Comparison of ENCODE assay signal across 22 mouse cellular contexts in the genomic region with DNA sequence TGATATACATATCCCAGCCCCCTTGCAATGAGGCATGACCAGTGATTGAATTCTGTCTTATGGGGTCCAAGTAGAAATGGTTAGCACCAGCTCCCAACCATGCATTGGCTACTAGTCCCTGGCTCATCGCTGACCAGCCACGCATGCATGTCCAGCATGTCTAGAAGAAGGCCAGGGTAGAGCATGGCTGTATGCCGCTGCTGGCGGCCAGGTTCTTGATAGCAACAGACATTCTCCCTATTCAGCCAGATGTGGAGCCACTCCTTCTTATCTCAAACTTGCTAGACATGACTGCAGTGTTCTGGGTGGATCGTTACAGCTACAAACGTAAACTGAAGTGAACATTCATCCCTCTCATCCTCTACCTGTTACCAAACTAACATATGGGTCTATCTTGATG.
DNase-seq lines count a peak whose midpoint lies in the region; ATAC-seq and TF ChIP-seq lines count a peak whose summit lies in the region.
"Had no signal": no experiment of that assay in that cellular context is flagged by ENCODE, and none has a peak within 500 bp of the region (broad histone marks: within the 10 kb centered on the region; RNA-seq: fewer than 3 reads in every experiment).

No protein-coding gene starts in this region.

- H3K36me3 ChIP-seq in heart, embryonic 10.5 days: no peaks in the 10 kb centered on the region
- H3K36me3 ChIP-seq in stomach, postnatal 0 days (ENCODE audit: control insufficient read depth, insufficient read depth, low read length): no peaks in the 10 kb centered on the region
- H3K36me3 ChIP-seq: G1E had no signal

- WGBS in heart, embryonic 10.5 days: 96% methylated on average over 6 of the region's 6 CpGs
- 97% methylated on average over 6 of the region's 6 CpGs for WGBS in stomach, postnatal 0 days

- H3K4me3 ChIP-seq in heart, embryonic 10.5 days: no peak overlapping the region
- H3K4me3 ChIP-seq in stomach, postnatal 0 days (ENCODE audit: low read depth, low read length): no peak overlapping the region

- H3K9me3 ChIP-seq in heart, embryonic 10.5 days: 0 out of 2 replicates have a peak, but pooled peaks cover 2% of the 10 kb centered on the region
- no peaks in the 10 kb centered on the region for H3K9me3 ChIP-seq in stomach, postnatal 0 days (ENCODE audit: control insufficient read depth, low read length)
- H3K9me3 ChIP-seq: G1E had no signal

- no peak for ATAC-seq in stomach, postnatal 0 days (ENCODE audit: low FRiP score, low TSS enrichment)
- ATAC-seq: activated CD4-positive, CD25-positive, alpha-beta regulatory T cell, adult 4 months; CD4-positive, CD25-positive, alpha-beta regulatory T cell, adult 4 months; Patski had no signal

- H3K27me3 ChIP-seq in heart, embryonic 10.5 days (ENCODE audit: insufficient read depth, poor library complexity, severe bottlenecking): no peaks in the 10 kb centered on the region
- H3K27me3 ChIP-seq in stomach, postnatal 0 days (ENCODE audit: control insufficient read depth, insufficient read depth, low read length): no peaks in the 10 kb centered on the region
- H3K27me3 ChIP-seq: CH12.LX, Patski had no signal

- TF ChIP-seq EP300 in stomach, postnatal 0 days (optimal IDR thresholded peaks at IDR 0.05): no peak

- H3K4me1 ChIP-seq in heart, embryonic 10.5 days: no peaks in the 10 kb centered on the region; the same call in 1 of the 2 replicates
- no peaks in the 10 kb centered on the region for H3K4me1 ChIP-seq in stomach, postnatal 0 days (replicated peaks; ENCODE audit: control insufficient read depth, insufficient read depth)

- H3K9ac ChIP-seq in stomach, postnatal 0 days (ENCODE audit: low read length): no peak overlapping the region

- peak; percentile 75 for DNase-seq in heart, adult 11 months
- no peak for DNase-seq in heart, postnatal 14 days
- peak; percentile 67 for DNase-seq in heart, embryonic 10.5 days (ENCODE audit: low spot score)
- DNase-seq in heart, postnatal 10 days: no peak
- DNase-seq in stomach, postnatal 0 days (ENCODE audit: low spot score): peak; percentile 7
- no peak for DNase-seq in adrenal gland, adult (ENCODE audit: inconsistent age in 2 of 2, low spot score in 1 of 2)
- DNase-seq: adrenal gland, adult 2 months; adrenal gland, adult 8-10 months; adrenal gland, postnatal 10 days; adrenal gland, postnatal 14 days; adrenal gland, postnatal 25 days; adrenal gland, postnatal 36 days; B cell, adult 2 months; cerebellum, adult 11 months; cerebellum, adult 11-12 months; cerebellum, adult 18-20 months; cerebellum, adult 2 months had no signal

- intact Hi-C loops in heart, postnatal 14 days (cut with DNase I): no loop called here
- intact Hi-C loops in heart, postnatal 10 days (cut with DNase I): no loop called here

- no peak overlapping the region for H3K27ac ChIP-seq in heart, embryonic 10.5 days
- no peak overlapping the region for H3K27ac ChIP-seq in stomach, postnatal 0 days (replicated peaks)

- TF ChIP-seq CTCF in stomach, postnatal 0 days (IDR thresholded peaks at IDR 0.05; ENCODE audit: low read depth): no peak

- H3K4me2 ChIP-seq in stomach, postnatal 0 days (replicated peaks; ENCODE audit: low read depth): no peak overlapping the region

Comparison
In these comparisons a context has a peak if more than half of its experiments do, and no peak if none do; other contexts are left out.
1. DNase-seq: peak in heart, adult 11 months (single experiment), heart, embryonic 10.5 days (single experiment) and stomach, postnatal 0 days (single experiment); none in heart, postnatal 14 days (0 of 2), heart, postnatal 10 days (0 of 2) and adrenal gland, adult (0 of 2).